Mouse (Mus musculus) heart, embryonic 12.5 days (tissue): ENCODE measurements around the gene Dip2a. TPM values are rescaled to one million over a fixed set of nuclear protein-coding genes. Genes with fewer than 3 reads are reported as not detected.

ENCODE experiments used
- ATAC-seq: fragments of 200-750 bp; cut with Nextera tagmentation; 2 replicates; pipeline ENCODE4 v1.8.0; 2017; ENCODE audit warnings: moderate TSS enrichment, moderate library complexity; ENCODE audit not compliant: insufficient number of reproducible peaks, low FRiP score
- H3K27ac ChIP-seq: fragments of 300-500 bp; sonication (generic); 2 replicates; pipeline ENCODE4 v1.5.1; 2016; ENCODE audit warnings: mild to moderate bottlenecking, moderate library complexity; ENCODE audit not compliant: poor library complexity, severe bottlenecking
- H3K27me3 ChIP-seq: fragments of 300-500 bp; sonication (generic); replicated peaks from 2 replicates; pipeline ENCODE4 v1.6.1; 2016; ENCODE audit warnings: mild to moderate bottlenecking, moderate library complexity
- H3K36me3 ChIP-seq: fragments of 300-500 bp; sonication (generic); 2 replicates; pipeline ENCODE4 v1.6.1; 2016; ENCODE audit warnings: mild to moderate bottlenecking, moderate library complexity
- H3K4me1 ChIP-seq: fragments of 300-500 bp; sonication (generic); replicated peaks from 2 replicates; pipeline ENCODE4 v1.6.1; 2016; ENCODE audit warnings: mild to moderate bottlenecking
- H3K4me2 ChIP-seq: fragments of 300-500 bp; sonication (generic); 2 replicates; pipeline ENCODE4 v1.6.1; 2016; ENCODE audit warnings: mild to moderate bottlenecking, moderate library complexity
- H3K4me3 ChIP-seq: fragments of 300-500 bp; sonication (generic); 2 replicates; pipeline ENCODE4 v1.5.1; 2016; ENCODE audit warnings: mild to moderate bottlenecking
- H3K9ac ChIP-seq: fragments of 300-500 bp; sonication (generic); 2 replicates; pipeline ENCODE4 v1.6.1; 2016; ENCODE audit warnings: mild to moderate bottlenecking, moderate library complexity
- H3K9me3 ChIP-seq: fragments of 300-500 bp; sonication (generic); replicated peaks from 2 replicates; pipeline ENCODE4 v1.6.1; 2016; ENCODE audit warnings: mild to moderate bottlenecking, moderate library complexity
- WGBS: fragments of 180-500 bp; shearing (Covaris S2); methylation state at CpG from one replicate; pipeline ENCODE4 v1.1.7; 2016; 5-methylcytosine and 5-hydroxymethylcytosine counted together
- polyA plus RNA-seq: library from polyadenylated mRNA; unstranded; fragments of >200 nt; fragmentation: Nextera tagmentation; extraction: Ambion mirVana; gene quantifications from 2 replicates; pipeline ENCODE4 v1.2.1, GENCODE M21; 2016

Dip2a gene
- 11.4 and 12.3 TPM in 2 replicates for polyA plus RNA-seq

DNA sequence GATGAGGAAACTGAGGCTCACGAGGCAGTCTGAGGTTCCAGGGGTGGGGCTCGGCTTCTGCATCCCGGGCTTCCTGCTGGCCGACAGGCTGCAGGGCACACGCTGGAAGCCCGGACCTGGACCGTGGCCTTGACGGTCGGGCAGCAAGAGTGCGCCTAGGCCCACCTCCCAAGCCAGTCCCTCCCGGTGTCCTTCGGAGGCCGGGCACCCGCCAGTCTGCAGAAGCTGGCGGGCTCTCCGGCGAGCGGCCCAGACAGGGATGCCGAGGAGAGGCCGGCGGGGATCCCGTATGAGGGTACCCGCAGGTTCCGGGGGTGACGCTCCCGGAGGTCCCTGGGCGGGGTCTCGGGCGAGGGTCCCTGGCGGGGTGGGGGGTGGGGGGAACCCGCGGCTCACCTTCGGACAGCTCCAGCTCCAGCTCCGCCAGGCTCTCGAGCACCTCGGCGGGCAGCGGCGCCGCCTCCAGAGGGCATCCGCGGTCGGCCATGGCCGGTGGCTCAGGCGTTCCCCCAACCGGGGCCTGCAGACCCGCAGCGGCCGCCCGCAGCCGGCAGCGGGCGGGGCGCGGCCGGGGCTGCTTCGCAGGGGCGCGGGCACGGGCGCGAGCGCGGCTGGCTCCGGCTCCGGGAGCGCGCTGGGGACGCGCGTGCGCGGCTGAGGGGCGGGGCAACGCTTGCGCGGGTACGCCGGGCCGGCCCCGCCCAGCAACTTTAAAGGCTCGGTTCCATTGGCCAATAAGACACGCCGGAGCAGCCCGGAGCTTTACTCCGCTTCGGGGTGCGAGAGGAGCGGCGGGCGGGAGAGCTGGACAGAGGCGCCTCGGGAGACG is at the start of gene Dip2a:
Gene Dip2a, minus strand, starts transcription at position 581 of the 829 bp plus-strand sequence.
- Histone ChIP-seq H3K9me3 (no peaks in the 10 kb centered on the region), H3K27me3 (no peaks in the 10 kb centered on the region), H3K27ac (peak within 1 kb of the TSS; percentile 81), H3K36me3 (peaks cover 12% of the 10 kb centered on the region), H3K4me2 (peak within 1 kb of the TSS; percentile 84), H3K4me1 (peaks cover 21% of the 10 kb centered on the region), H3K4me3 (peak within 1 kb of the TSS; percentile 79), H3K9ac (peak within 1 kb of the TSS; percentile 87)
- ATAC-seq, result peak; percentile 93
- under 1% methylated on average over 87 of the region's 94 CpGs for WGBS

DNA sequence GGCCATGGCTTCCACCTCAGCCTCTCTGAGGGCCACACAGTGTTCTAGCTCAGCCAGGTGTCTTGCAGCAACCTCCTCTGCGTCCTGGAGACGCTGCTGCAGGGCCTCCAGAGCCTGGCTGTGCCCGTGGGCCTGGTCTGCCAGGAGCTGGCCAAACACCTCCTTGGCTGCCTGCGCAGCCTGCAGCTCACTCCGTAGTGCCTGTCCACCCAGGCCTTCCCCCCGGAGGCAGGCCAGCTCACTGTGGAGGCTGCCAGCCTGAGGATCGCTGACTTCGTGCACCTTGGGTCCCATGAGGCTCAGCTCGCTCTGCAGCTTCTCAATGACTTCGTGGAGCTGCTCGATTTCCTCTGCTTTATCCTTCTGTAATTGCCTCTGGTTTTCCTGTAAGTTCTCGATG is 47.5 kb upstream of the Dip2a start:
- no peak overlapping the region for H3K27ac ChIP-seq
- H3K4me2 ChIP-seq, result no peak overlapping the region
- H3K27me3 ChIP-seq, result no peaks in the 10 kb centered on the region
- ATAC-seq, result no peak
- H3K9me3 ChIP-seq, result 0 out of 2 replicates have a peak, but pooled peaks cover 3% of the 10 kb centered on the region
- WGBS, result 93% methylated on average over 12 of the region's 12 CpGs
- H3K4me1 ChIP-seq, result no peaks in the 10 kb centered on the region
- H3K36me3 ChIP-seq, result peaks cover 64% of the 10 kb centered on the region
- no peak overlapping the region for H3K9ac ChIP-seq
- no peak overlapping the region for H3K4me3 ChIP-seq

DNA sequence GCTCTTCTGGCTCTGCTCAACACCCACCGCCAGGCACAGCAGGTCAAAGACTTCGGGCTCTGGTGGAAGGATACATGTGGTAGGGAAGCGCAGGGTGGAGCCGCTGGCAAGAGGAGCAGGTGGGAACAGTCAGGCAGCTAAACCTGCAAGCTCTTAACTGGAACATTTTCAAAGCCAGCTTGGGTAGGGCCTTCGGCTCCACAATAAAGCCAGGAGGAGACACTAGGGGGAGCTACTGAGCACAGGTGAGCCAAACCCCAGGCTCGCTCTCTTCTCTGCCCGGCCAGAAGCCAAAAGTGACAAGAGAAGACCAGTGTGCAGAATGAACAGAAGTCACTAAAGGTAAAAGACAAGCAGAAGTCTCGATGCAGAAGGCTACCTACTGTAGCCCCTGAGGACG is 46.7 kb upstream of the Dip2a start:
- Histone ChIP-seq H3K9me3 (0 out of 2 replicates have a peak, but pooled peaks cover 3% of the 10 kb centered on the region), H3K4me3 (no peak overlapping the region), H3K4me1 (no peaks in the 10 kb centered on the region), H3K27me3 (no peaks in the 10 kb centered on the region), H3K27ac (no peak overlapping the region), H3K4me2 (no peak overlapping the region), H3K9ac (no peak overlapping the region), H3K36me3 (peaks cover 61% of the 10 kb centered on the region)
- 90% methylated on average over 9 of the region's 9 CpGs for WGBS
- ATAC-seq, result no peak

DNA sequence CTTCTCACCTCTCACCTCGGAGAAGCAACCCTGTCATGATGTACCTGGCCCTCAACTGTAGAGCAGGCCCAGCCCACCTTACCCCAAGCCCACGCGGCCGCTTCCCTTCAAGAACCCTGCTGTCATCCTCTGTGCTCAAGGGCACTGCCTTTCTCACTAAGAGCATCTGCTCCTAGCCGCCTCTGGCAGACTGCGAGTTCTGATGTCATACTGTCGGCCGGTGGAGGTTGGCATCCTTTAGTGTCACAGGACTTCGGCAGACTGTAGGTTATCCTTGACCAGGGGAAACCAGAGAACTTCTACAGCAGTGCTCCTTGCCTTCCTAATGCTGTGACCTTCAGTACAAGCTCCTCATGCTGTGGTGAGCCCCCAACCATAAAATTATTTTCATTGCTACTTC is 46.1 kb upstream of the Dip2a start:
- H3K4me2 ChIP-seq, result no peak overlapping the region
- H3K27ac ChIP-seq, result no peak overlapping the region
- H3K4me3 ChIP-seq, result no peak overlapping the region
- WGBS, result 91% methylated on average over 9 of the region's 9 CpGs
- H3K9me3 ChIP-seq, result 0 out of 2 replicates have a peak, but pooled peaks cover 3% of the 10 kb centered on the region
- H3K9ac ChIP-seq, result no peak overlapping the region
- no peak for ATAC-seq
- H3K27me3 ChIP-seq, result no peaks in the 10 kb centered on the region
- H3K4me1 ChIP-seq, result no peaks in the 10 kb centered on the region
- H3K36me3 ChIP-seq, result peaks cover 62% of the 10 kb centered on the region

DNA sequence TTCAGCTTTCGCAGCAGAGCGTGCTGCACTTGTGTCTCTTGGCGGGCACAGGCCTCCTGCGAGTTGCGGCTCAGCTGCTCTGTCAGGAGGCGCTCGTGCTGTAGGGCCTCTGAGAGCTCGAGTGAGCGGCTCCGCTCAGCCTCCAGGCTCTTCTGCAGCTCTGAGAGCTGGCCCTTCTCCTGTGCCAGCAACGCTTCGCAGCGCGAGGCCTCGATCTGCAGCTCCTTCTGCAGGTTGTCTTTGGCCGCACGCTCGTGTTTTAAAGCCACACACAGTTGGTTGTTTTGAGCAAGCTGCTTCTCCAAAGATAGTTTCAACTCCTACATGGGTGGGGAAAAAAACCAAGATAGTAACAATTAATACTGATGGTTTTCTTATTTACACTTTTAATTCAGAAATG is 29.9 kb upstream of the Dip2a start:
- Histone ChIP-seq H3K9me3 (no peaks in the 10 kb centered on the region), H3K27me3 (no peaks in the 10 kb centered on the region), H3K4me2 (no peak overlapping the region), H3K4me1 (no peaks in the 10 kb centered on the region), H3K9ac (no peak overlapping the region), H3K36me3 (peaks cover 84% of the 10 kb centered on the region), H3K27ac (no peak overlapping the region), H3K4me3 (no peak overlapping the region)
- no peak for ATAC-seq
- WGBS, result 91% methylated on average over 18 of the region's 18 CpGs

DNA sequence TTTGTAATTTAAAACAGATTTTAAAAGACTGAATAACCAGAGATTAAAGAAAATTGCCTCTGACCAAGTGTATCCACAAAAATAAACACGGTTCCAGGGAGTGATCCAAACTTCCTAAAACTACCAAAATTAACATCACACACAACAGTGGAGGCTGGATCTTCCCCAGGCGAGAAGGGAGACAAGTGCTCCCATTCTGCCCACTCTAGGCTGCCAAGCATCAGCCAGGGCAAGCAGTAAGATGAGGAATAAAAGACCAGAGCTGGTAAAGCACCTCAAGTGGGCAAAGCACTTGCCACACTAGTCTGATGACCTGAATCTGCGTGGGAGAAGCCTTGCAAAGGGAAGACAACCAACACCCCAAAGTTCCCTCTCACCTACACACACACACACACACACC is 26.6 kb upstream of the Dip2a start:
- no peak overlapping the region for H3K4me3 ChIP-seq
- no peak overlapping the region for H3K9ac ChIP-seq
- H3K27ac ChIP-seq, result no peak overlapping the region
- 88% methylated on average over 3 of the region's 3 CpGs for WGBS
- H3K4me2 ChIP-seq, result no peak overlapping the region
- no peaks in the 10 kb centered on the region for H3K4me1 ChIP-seq
- ATAC-seq, result no peak
- peaks cover 85% of the 10 kb centered on the region for H3K36me3 ChIP-seq
- H3K27me3 ChIP-seq, result no peaks in the 10 kb centered on the region
- no peaks in the 10 kb centered on the region for H3K9me3 ChIP-seq

DNA sequence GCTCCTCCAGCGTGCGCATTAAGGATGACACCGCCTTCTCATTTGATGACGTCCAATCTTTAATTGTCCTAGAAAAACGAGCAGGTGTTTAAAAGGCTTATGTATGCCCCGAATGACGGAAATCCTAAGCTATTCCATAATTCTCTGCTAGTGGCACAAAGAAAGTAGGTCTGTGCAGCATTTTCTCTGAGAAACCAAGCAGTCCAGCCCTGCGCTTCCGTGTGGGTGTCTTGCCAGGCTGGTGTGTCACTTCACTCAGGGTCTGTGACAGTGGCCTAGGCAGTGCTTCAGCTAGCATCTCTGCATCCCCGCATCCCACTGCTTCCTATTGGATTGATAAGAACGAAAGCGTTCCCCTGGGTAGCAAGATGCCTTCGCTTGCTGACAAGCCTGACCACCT is 23.7 kb upstream of the Dip2a start:
- peaks cover 89% of the 10 kb centered on the region for H3K36me3 ChIP-seq
- H3K9ac ChIP-seq, result no peak overlapping the region
- H3K4me1 ChIP-seq, result no peaks in the 10 kb centered on the region
- no peak overlapping the region for H3K27ac ChIP-seq
- WGBS, result 88% methylated on average over 13 of the region's 13 CpGs
- H3K27me3 ChIP-seq, result no peaks in the 10 kb centered on the region
- H3K4me3 ChIP-seq, result no peak overlapping the region
- ATAC-seq, result no peak
- H3K4me2 ChIP-seq, result no peak overlapping the region
- no peaks in the 10 kb centered on the region for H3K9me3 ChIP-seq

DNA sequence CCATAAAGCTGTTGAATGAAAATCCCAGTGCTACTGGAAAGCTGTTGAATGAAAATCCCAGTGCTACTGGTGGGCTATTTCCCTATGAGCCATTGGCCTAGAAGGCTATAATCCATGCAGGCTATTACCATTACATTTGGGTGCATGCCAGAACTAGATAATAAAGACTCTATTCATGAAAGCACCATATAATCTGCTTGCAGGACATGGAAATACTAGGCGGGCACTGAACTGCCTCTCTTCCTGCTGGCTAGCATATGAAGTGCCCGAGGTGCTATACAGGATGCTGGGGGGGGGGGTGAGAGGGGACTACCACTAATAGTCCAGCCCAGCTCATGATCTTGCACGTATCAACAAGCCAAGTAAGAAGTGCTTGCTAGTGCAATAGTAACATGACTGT is 18.1 kb upstream of the Dip2a start:
- Histone ChIP-seq H3K27me3 (no peaks in the 10 kb centered on the region), H3K27ac (no peak overlapping the region), H3K4me2 (no peak overlapping the region), H3K9me3 (no peaks in the 10 kb centered on the region), H3K4me3 (no peak overlapping the region), H3K9ac (no peak overlapping the region), H3K4me1 (no peaks in the 10 kb centered on the region), H3K36me3 (peaks cover 50% of the 10 kb centered on the region)
- 69% methylated on average over 3 of the region's 3 CpGs for WGBS
- no peak for ATAC-seq

DNA sequence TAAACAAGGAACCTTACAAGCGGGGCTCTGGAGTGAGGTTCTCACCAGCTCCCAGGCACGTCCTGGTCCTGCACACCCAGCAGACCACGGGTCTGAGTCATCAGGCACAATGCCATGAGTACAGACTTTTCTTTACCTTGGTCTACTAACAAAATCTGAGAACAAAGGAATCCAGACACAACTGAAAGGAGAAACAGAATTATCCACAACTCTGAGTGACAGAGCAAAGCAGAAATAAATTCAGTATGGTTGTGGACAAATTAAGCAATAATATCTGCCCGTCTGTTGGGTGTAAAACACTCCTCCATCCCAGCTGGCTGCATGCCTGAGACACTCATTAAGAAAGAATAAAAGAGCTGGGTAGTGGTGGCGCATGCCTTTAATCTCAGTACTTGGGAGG is 13.4 kb upstream of the Dip2a start:
- ATAC-seq, result no peak
- H3K9me3 ChIP-seq, result no peaks in the 10 kb centered on the region
- no peaks in the 10 kb centered on the region for H3K27me3 ChIP-seq
- H3K4me2 ChIP-seq, result no peak overlapping the region
- H3K4me1 ChIP-seq, result no peaks in the 10 kb centered on the region
- H3K36me3 ChIP-seq, result peaks cover 50% of the 10 kb centered on the region
- no peak overlapping the region for H3K27ac ChIP-seq
- no peak overlapping the region for H3K4me3 ChIP-seq
- WGBS, result 84% methylated on average over 5 of the region's 5 CpGs
- no peak overlapping the region for H3K9ac ChIP-seq

DNA sequence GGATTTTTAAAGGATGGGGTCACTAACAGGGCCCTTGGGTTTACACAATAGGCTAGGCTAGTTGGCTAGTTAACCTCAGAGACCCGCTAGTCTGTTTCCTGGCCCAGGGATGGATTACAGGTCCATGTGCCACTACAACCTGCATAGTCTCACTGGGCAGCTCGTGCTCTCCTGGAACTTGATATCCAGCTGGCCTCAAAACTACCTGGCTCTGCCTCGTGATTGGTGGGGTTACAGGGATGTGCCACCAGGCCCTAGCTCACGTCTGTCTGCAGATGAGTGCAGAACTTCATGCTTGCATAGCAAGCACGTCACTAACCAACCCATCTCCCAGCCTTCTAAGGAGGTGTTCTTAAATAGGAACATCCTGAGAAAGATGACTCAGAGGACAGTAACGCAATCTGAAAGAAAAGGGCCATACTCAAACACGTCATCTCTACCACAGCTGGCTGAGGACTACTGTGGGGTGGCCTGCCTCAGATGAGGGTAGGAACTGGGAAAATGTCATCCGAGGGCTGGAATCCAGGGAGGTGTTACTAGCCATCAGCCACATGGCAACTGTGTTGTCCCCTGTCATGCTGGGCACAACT is 12.3 kb upstream of the Dip2a start:
- Histone ChIP-seq H3K9me3 (no peaks in the 10 kb centered on the region), H3K4me1 (no peaks in the 10 kb centered on the region), H3K27ac (no peak overlapping the region), H3K4me3 (no peak overlapping the region), H3K4me2 (no peak overlapping the region), H3K27me3 (no peaks in the 10 kb centered on the region), H3K36me3 (peaks cover 57% of the 10 kb centered on the region), H3K9ac (no peak overlapping the region)
- 84% methylated on average over 8 of the region's 8 CpGs for WGBS
- no peak; the same call in 1 of the 2 replicates for ATAC-seq

DNA sequence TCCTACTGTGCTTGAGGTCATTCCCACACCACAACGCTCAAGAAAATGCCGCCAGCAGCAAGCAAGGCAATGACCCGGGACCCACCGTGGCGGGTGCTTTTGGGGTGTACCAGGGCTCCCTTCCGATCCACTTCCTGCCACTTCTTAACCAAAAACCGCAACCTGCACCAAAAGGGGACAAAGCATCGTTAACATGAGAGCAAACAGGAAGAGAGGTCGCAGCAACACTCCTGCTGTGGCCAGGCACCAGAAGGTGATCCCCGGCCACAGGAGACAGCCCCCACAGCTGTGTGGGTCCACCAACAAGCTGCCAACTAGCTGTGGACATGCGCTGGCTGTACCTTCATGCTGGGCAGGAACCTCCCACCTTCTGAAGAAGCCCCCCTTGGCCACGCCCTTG is 9.9 kb upstream of the Dip2a start:
- WGBS, result 89% methylated on average over 12 of the region's 12 CpGs
- H3K27ac ChIP-seq, result no peak overlapping the region
- H3K27me3 ChIP-seq, result no peaks in the 10 kb centered on the region

More for the DNA sequence above, 9.9 kb upstream of the Dip2a start:
- H3K4me1 ChIP-seq, result no peaks in the 10 kb centered on the region
- no peak overlapping the region for H3K9ac ChIP-seq
- no peaks in the 10 kb centered on the region for H3K9me3 ChIP-seq
- H3K4me3 ChIP-seq, result no peak overlapping the region
- H3K36me3 ChIP-seq, result peaks cover 78% of the 10 kb centered on the region
- ATAC-seq, result no peak
- H3K4me2 ChIP-seq, result no peak overlapping the region
